Mouse (Mus musculus) colon, adult 2 months (tissue): ENCODE data around the gene Ust. TPM values are rescaled to one million over a fixed set of nuclear protein-coding genes. Genes with fewer than 3 reads are reported as not detected.

Experiments used
- polyA plus RNA-seq: library from polyadenylated mRNA; depleted of rRNA; stranded (reverse); fragments of >200 nt; gene quantifications from 2 replicates; pipeline ENCODE4 v1.2.3, GENCODE M21; 2012; rRNA removed

Gene Ust
- 0.94 and 1.1 TPM in 2 replicates for polyA plus RNA-seq

DNA sequence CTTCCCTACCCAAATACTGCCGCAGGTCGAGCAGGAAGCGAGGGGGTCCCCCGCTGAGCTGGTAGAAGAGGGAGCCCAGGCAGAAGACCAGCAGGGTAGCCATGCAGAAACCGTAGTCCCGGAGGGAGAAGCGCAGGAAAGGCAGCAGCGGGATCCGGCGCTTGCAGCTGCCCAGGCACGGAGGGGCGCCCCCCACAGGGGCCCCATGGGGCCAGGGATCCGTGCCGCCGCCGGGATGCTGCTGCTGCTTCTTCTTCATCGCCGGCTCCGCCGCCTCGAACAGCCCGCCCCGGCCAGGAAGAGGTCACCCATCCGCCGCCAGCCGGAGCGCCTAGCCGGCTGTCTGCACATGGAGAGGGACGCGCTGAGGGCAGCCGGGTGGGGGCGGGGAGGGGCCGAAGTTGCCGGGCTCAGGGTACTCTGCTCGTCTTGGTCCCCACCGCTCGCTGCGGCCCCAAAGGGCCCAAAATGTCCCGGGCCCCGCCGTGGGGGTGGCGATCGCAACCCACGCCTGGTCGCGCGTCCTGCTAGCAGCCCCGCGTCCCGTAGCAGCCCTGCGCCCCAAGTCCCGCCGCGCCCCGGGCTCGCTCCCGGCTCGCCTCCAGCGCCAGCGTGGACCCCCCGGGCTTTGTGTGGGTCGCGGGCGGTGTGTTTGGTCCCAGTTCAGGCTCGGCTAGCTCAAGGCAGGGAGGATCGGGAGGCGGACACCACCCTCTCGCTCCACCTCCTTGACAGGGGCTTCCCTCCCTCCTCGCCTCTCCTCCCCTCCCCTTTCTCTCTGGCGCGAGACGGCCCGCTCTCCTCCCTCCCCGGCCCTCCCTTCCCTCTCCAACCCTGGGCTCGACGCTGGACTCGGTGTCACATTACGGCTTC, at the start of gene Ust:
Ust (minus strand) TSS at position 685 of the 873 bp plus-strand sequence.

